Mouse (Mus musculus) erythroblast, adult 5-6 weeks (primary cell): ENCODE results near the gene Psmb5. TPM values are rescaled to one million over a fixed set of nuclear protein-coding genes. Genes with fewer than 3 reads are reported as not detected.

ENCODE experiments used
- ATAC-seq: replicated peaks from 2 replicates; pipeline ENCODE4 v1.8.0; 2016; ENCODE audit warnings: moderate number of reproducible peaks, mild to moderate bottlenecking, moderate TSS enrichment, inconsistent platforms; ENCODE audit not compliant: poor library complexity, low FRiP score, severe bottlenecking
- total RNA-seq, 2 experiments: library from RNA; stranded (forward) in 1 of 2; stranded (reverse) in 1 of 2; fragments of 150-400 nt in 1 of 2; fragments of 200-764, 138-1000 nt in 1 of 2; gene quantifications; 2 replicates each; pipeline versions ENCODE4 v1.2.3 to v1.2.4; 2015 to 2017; ENCODE audit warnings: low replicate concordance in 2 of 2

The Psmb5 gene
- total RNA-seq (2015; ENCODE audit: low replicate concordance) = 47.7 and 51.0 TPM in 2 replicates
- total RNA-seq (2017; ENCODE audit: low replicate concordance) = 12.9 and 18.1 TPM in 2 replicates

DNA sequence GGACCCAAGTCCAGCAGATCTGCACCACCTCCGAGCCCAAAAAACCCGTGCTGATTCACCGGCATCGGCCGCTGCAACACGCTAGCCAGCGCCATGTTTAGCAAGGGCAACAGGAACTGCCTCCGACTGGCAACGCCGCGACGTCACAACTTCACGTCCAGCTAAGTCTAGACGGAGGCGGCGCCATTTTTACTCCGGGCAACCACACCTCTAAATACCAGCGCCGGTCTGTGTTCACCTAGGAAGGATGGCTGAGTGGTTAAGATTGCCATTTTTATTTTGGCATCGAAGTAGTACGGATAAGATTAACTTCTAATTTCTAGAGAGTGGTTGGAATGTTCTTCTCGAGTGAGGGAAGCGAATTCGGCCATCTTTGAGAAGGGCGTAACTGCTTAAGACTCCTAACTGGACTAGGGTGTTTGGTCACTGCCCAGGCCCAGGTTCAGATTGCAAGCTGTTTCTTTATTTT lies at the start of gene Psmb5:
TSS of gene Psmb5 (minus strand) at position 126 of the 469 bp plus-strand sequence.
- ATAC-seq = peak; percentile 97

DNA sequence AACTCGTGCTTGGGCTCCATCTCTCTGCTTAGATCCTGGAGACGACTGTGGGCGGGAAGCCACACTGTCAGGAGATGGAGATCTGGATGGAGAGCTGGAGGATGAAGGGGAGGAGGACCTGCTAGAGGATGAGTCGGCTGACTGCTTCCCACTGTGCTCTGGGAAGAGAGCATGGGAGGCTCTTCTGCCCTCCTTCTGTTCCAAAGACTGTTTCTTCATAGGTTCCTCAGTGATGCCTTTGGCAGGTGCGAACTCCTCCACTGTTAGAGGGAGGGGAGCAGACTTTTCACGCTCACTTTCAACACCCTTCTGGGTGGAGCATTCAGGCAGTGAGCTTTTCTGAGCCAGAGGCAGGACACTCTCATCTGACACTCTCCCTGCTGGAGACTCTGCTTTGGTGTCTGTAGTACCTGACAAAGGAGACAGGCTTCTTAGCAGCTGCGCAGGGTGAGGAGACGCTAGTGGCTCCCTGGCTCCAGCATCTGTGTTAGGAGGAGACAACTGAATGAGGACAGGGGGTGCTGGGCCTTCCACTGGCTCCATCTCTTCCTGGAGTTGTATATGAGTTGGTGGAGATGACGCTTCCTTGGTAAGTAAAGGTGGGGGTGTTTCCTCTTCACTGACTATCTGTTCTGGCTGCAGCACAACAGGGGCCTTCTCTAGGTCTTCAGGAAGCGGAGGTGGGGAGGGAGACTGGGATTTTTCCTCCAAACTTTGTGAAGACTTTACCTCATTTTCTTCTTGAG lies 46.8 kb upstream of the Psmb5 start:
- no peak for ATAC-seq

DNA sequence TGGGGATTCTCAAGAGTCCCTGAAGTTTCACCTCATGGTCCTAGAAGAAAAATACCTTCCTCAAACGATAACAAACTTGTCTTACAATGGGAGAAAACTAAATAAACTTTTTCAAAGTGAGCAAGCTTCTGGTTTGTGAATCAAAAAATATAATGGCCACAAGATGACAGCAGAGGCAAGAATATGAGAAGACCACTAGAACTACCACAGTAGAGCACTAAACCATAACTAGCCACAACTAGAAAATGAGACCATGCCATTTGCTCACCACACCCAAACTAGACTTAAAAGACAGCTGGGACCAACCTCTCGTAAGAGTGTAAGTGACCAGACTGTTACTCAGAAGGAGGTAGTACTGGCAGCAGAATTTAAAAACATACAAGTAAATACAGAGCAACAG lies 42.2 kb upstream of the Psmb5 start:
- no peak for ATAC-seq

DNA sequence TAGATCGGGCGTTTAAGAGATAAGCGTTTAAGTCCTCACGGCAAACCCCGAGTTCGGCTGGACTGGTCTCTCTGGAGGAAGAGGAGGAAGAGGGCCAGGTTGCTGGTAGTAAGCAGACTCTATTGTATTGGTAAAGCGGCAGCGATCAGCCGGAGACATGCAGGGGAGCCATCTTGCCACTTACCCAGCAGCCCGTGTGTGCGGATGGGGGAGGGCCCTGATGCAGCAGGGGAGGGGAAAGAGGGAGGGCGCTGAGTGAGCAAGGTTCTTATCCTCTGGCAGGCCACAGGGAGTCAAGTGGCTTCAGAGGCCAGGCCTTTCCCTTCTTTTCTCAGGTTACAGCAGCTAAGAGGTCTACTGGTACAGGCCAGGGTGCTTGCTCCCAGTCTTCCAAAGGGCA lies 35.7 kb upstream of the Psmb5 start:
- peak; percentile 93 for ATAC-seq

DNA sequence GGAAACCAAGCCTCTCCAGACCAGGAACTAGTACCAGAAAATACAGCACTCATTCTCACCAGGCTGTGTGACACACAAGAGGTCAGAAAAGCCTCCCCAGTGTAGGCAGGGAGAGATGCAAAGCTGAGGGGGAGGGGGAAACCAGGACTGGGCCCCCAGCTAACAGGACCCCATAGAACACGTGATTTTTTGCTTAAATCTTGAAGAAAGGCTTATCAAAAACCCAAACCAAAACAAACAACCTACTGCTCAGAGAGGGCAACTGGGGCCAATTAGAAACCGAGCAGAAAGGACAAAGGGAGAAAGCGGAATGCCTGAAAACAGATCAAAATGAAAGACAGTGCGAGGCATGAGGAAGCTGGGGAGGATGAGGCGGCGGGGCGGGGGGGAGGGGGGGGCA lies 35.0 kb upstream of the Psmb5 start:
- no peak for ATAC-seq

DNA sequence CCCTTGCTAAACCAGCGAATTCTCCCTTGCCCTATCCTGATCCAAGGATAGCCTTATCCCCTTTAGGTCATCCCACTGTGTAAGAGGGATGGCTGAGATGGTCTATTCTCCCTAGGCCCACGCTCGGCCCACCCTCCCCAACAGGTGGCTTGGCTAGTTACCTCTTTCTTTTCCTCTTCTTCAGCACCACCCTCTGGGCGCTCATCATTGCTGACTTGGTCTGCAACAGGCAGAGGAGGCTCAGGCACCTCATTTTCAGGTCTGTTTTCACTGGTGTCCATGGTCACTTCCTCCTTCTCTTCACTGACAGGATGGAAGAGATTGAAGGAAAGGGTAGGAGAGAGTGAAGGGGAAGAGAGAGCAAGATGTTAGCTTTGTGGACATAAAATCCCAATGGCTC lies 33.7 kb upstream of the Psmb5 start:
- no peak for ATAC-seq

DNA sequence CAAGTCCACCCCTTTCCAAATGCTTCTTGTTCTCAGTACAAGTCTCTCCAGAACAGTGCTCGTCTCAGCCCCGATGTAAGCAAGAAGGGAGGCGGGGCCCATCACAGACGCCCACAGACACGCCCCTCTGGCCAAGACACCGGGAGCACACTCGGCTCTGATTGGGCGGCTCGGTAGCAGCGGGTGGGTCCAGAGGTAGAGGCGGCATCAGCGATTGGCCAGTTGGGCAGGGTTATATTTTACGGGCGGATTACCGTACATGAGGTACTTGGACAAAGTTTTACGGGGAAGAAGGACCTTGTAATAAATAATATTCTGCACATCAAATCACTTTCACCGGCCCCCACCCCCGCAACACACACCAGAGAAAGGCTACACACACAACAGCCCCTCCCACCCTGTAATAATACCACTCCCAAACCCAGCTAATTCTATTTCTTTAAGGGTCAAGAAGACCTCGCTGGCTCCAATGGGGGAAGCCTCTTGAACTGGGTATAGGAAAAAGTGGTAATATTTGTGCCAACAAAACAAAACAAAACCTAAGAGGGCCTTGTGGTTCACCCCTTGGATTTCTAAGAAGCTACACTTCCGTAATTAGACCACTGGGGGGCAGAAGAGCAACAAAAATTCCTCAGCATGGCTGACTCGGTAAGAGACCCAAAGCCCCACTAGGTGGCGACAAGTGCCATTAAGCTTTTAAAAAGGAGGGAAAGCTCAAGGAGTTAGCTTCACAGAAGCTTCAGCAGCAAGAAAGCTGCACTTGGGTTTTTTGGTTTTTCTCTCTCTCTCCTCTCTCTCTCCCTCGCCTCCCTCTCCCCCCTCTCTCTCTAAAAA lies 33.0 kb upstream of the Psmb5 start:
- peak; percentile 66 for ATAC-seq

DNA sequence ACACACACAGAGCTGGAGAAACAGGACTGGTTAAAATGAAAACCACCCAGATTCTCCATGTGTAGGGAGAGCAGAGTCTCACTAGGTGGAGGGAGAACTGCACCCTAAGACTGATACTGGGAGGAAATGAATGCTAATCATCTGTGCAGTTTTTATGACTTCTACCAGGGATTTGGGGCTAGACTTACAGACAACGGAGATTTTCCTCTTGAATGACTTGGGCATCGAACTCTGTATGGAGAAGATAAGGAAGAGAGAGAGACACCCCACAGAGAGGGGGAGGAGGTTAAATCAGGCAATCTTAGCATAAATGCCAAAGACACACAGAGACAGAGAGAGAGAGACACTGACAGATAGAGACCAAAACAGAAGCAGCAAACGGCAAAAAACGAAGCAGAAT lies 30.1 kb upstream of the Psmb5 start:
- no peak for ATAC-seq

DNA sequence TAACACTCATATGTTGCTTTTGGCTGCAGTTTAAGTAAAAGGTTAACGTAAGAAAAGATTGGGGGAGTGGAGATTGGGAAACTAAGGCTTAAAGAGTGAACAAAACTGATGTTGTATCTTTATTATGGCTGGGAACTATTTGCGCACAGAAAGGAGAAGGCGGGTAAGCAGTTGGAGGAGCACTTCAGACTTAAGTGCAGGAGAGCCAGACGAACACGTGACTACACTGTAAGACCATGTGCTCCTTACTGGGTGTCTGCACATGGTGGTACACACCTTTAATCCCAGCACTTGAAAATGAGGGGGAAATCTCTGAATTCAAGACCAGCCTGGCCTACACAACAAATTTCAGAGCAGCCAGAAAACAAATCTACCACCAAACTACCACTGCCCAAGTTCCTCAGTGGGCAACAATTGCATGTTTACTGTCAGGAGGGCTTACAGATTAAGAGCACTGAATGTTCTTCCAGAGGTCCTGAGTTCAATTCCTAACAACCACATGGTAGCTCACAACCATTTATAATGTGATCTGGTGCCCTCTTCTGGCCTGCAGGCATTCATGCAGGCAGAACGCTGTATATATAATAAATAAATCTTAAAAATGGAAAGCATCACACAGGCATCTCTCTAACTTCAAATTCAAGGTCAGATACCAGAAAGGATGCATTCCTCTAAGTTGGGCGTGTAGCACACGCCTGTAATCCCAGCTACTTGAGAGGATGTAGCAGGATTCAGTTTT lies 29.2 kb upstream of the Psmb5 start:
- ATAC-seq = no peak

DNA sequence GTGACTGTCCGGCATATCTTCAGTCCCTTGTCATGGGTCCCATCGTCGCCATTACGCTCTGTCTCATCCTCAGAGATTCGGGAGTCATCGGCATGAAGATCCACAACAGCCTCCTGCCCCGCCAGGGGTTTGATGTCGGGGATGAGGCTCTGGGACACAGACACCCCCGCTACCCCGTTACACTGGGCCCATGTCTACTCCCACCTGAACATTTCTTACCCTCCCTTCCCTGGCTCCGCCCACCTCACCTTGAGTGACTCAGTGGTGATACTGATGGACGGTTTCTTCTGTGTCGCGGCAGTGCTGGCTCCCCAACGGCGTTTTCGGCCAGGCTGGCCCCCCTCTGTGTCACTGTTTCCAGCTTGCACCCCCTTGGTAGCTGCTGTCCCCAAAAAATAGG lies 28.6 kb upstream of the Psmb5 start:
- no peak for ATAC-seq

DNA sequence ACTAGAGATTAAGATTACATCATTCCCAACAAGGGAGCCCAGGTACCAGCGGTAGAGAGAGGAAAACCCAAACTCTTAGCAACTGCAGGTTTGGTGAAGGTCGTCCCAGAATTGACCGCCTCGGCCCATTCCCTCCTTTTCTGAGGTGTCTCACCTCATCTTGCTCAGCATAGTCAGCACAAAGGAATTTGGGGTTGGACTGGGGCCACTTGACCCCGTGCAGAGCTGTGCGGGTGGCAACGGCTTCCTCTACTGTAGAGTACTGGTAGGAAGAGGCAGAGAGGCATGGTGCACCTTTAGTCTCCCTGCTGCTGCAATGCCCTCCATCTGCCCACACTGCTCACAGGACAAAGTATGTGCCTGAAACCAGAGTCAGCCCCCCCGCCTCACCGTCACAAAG lies 26.5 kb upstream of the Psmb5 start:
- ATAC-seq = no peak

DNA sequence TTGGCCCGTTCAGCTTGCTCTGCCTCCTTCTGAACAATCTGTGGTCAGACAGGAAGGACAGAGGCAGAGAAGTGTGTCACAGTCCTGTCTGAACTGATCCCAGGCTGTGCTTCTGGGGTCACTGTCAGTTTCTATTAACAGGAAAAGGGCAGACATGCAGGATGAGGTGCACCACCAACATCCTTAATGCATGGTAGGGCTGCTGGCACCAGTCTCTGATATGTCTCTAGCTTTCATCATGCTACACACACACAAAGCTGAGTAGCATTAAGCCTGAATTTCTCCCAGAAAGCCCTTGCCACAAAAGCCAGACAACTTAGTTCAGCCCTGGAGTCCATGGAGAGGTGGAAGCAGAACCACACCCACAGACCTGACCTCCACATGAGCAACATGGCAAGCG lies 25.2 kb upstream of the Psmb5 start:
- ATAC-seq = no peak

DNA sequence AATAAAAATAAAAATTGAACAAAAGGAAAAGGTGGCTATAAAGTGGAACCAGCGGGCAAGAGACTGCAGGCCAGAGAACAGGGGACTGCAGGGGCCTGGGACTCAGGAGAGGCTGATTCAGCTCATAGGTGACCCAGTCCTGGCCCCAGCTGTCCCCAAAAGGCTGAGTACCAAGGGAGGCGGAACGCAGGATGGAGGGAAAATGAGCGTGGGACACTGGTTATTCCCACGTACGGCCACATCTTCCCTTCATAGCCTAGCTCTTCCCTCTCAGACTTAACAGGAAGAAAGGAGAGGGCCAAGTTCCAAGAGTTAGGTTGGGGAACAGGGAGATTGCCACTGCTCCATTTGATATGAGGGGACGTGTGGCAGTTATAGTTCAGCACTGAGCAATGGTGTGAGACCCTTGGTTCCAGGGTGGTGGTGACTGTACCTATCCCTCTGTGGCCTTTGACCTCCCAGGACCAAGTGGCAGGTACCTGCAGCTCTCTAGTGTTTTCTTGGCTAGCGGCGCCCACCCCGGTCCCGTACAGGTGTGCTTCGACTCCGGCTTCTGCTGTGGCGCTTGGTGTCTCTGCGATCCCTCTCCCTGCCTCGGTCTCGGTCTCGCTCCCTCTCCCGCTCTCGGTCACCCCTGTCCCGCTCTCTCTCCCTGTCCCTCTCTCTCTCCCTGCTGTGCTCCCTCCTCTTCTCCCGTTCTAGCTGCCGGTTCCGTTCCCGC lies 24.6 kb upstream of the Psmb5 start:
- no peak for ATAC-seq

DNA sequence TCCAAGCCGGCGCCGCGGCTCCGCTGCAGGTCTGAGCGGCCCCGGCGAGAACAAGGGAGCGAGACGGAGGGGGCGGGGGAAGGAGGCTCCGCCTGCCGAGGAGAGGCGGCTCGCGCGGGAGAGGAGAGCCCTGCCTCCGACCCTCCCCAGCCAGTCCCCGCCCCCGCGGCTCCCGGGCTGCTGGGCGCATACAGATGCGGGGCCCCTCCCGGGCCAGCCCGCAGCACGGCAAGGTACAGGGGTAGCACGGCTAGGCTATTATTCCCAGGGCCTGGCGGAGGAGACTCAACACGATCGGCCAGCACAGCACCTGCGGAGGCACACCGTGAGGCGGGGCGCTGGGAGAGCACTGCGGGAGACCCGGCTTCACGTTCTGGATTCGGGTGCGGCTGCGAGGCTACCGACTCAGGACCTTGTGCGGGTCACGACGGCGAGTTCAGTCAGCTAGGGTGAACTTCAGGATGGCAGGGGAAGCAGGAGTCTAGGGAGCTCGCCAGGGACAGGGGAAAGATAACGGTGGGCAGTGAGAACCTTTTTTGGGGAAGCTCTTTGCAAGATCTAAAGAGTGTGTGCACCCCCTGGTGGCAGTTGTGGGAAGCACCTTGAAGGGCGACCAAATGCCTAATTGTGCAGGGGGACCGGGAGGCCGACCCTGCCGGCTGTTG lies 23.6 kb upstream of the Psmb5 start, which contains the start of gene Cdh24:
TSS of gene Cdh24 (minus strand) at position 60 of the 665 bp plus-strand sequence.
- ATAC-seq = peak; percentile 68

DNA sequence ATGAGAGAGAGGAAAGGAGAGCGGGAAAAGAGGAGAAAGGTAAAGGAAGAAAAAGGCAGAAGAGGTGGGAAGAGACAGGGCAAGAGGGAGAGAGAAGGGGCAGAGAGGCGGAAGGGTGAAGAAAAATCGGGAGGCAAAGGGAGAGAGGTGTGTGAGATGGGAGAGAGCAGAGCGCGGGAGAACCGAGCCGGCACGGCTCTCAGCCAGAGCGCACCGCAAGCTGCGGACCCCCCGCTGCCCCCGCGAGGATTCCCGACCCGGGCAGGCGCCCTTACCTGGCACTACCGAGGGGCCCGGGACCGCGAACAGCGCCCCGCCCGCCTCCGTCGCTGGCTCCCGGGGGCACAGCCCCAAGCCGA lies 23.1 kb upstream of the Psmb5 start, which contains the start of gene Gm17606:
TSS of gene Gm17606 (plus strand) at position 7 of the 359 bp plus-strand sequence.
- ATAC-seq = no peak

DNA sequence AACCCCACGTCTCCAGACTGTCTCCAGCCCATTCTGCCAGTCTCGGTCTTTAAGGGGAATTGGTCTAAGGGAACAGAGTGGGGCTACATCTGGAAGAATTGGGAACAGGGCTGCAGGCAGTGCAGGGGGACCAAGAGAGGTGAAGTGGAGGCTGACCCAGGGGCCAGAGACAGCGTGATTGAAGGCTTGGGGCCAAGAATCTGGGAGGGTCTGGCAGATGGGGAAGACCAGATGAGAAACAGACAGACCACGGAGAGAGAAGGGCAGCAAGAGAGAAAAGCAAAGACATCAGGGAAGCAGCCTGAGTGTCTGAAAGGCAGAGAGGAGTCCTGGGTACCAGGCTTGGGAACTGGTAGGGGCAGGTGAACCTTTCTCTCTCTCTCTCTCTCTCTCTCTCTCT lies 22.3 kb upstream of the Psmb5 start:
- ATAC-seq = no peak

DNA sequence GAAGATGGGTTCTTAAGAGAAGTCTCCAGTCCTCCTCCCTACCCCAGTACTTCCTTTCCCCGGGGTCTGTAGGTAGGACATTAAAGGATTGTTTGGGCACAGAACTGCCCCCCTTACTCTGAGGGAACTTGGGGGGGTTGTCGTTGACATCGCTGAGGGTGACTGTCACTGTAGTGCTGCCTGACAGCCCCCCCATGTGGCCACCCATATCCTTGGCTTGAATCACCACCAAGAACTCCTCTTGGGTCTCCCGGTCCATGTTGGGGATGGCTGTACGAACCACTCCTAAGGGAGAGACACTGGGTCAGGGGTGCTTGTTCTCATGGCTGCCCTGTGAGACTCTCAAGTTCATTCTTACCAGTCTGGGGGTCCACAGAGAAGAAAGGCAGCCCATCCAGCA lies 20.4 kb upstream of the Psmb5 start:
- no peak for ATAC-seq

DNA sequence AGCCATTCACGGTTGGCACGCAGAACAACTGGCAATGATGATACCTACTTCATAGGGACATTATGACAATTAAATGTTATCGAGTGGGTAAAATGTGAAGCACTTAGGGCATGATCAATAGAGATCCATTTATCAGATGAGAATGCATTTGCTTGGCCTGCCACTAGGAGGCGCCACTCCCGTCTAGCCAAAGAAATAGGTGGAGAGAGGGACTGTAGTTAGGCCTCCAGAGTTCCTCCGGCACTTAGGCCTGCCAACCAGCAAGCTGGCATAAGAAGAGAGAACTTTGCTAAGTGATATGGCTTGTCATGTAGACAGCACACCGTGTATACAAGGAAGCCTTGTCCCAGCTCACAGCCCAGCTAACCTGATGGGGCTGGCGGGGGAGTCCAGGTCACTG lies 19.1 kb upstream of the Psmb5 start:
- ATAC-seq = 0 out of 2 replicates have a peak, but pooled peaks have one; percentile 22

DNA sequence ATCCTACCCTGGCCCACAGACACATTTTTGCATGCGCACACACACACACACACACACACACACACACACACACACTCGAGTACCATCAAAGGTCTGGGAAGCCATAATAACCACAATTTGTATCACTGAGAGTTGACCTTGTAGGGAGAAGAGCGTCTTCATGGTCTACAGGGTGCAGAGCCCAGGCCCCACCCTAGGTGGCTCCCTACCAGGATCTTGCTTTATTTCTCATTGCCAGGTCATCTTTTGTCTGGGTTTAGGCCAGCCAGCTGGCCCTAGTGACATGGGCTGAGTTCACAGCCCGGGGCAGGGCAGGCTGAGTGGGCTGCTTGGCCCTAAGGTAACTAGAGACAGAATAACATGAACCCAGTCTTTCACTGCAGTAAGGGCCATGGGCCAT lies 16.4 kb upstream of the Psmb5 start:
- ATAC-seq = no peak
